Mouse (Mus musculus) forebrain, embryonic 14.5 days (tissue): ENCODE results near the gene Gnao1. TPM values are rescaled to one million over a fixed set of nuclear protein-coding genes. Genes with fewer than 3 reads are reported as not detected.
A peak's percentile ranks its signal among the peaks of the same experiment; 100 is the strongest.

Experiments used
- ATAC-seq: fragments of 200-750 bp; cut with Nextera tagmentation; 2 replicates; pipeline ENCODE4 v1.8.0; 2017; ENCODE audit warnings: mild to moderate bottlenecking, moderate library complexity
- DNase-seq: peaks from one replicate; pipeline ENCODE4 v3.0.0-alpha.2; 2015; ENCODE audit warnings: low spot score
- H3K27ac ChIP-seq: fragments of 300-500 bp; sonication (generic); 2 replicates; pipeline ENCODE4 v1.5.1; 2014; ENCODE audit warnings: low read depth, mild to moderate bottlenecking, control low read depth, low read length, moderate library complexity
- H3K27me3 ChIP-seq: fragments of 300-500 bp; sonication (generic); replicated peaks from 2 replicates; pipeline ENCODE4 v1.6.1; 2014; ENCODE audit warnings: low read length, control low read depth, mixed read lengths; ENCODE audit not compliant: control insufficient read depth, insufficient read depth
- H3K36me3 ChIP-seq: fragments of 300-500 bp; sonication (generic); 2 replicates; pipeline ENCODE4 v1.6.1; 2014; ENCODE audit warnings: low read length, control low read depth; ENCODE audit not compliant: control insufficient read depth, insufficient read depth
- H3K4me1 ChIP-seq: fragments of 300-500 bp; sonication (generic); 2 replicates; pipeline ENCODE4 v1.6.1; 2014; ENCODE audit warnings: antibody characterized with exemption, low read length, control low read depth; ENCODE audit not compliant: control insufficient read depth, insufficient read depth
- H3K4me2 ChIP-seq: fragments of 300-500 bp; sonication (generic); 2 replicates; pipeline ENCODE4 v1.6.1; 2014; ENCODE audit warnings: mild to moderate bottlenecking, control low read depth, low read length
- H3K4me3 ChIP-seq: fragments of 300-500 bp; sonication (generic); 2 replicates; pipeline ENCODE4 v1.5.1; 2014; ENCODE audit warnings: low read depth, low read length, control low read depth
- H3K9ac ChIP-seq: fragments of 300-500 bp; sonication (generic); 2 replicates; pipeline ENCODE4 v1.6.1; 2014; ENCODE audit warnings: mild to moderate bottlenecking, low read length, control low read depth, moderate library complexity
- H3K9me3 ChIP-seq: fragments of 300-500 bp; sonication (generic); replicated peaks from 2 replicates; pipeline ENCODE4 v1.6.1; 2016; ENCODE audit warnings: low read length, control low read depth, mixed read lengths; ENCODE audit not compliant: control insufficient read depth
- WGBS: fragments of 180-500 bp; shearing (Covaris S2); extraction: QIAGEN DNeasy Blood & Tissue Kit; methylation state at CpG from one replicate; pipeline ENCODE4 v1.1.7; 2014; 5-methylcytosine and 5-hydroxymethylcytosine counted together
- polyA plus RNA-seq: library from polyadenylated mRNA; unstranded; fragments of >200 nt; fragmentation: Nextera tagmentation; extraction: Ambion mirVana; gene quantifications from 2 replicates; pipeline ENCODE4 v1.2.1, GENCODE M21; 2014

Gene Gnao1
- polyA plus RNA-seq, 1 experiment from 2014 or later = 107 TPM

- no peak for DNase-seq
- no peak for ATAC-seq
- no peak overlapping the region for H3K4me3 ChIP-seq
- peak overlapping the region; percentile 37; the same call in 1 of the 2 replicates for H3K9ac ChIP-seq
- H3K27ac ChIP-seq = peak overlapping the region; percentile 91
- H3K36me3 ChIP-seq = peaks cover 10% of the 10 kb centered on the region; the same call in 1 of the 2 replicates
- WGBS = 35% methylated on average over 2 of the region's 2 CpGs
- no peaks in the 10 kb centered on the region for H3K9me3 ChIP-seq
- 0 out of 2 replicates have a peak overlapping the region, but pooled peaks have one; percentile 2 for H3K4me2 ChIP-seq
- H3K27me3 ChIP-seq = no peaks in the 10 kb centered on the region
- peaks cover 71% of the 10 kb centered on the region for H3K4me1 ChIP-seq
These were observed 108.8 kb downstream of the Gnao1 start for GRCm38 (mm10) chr8:93918580-93918979.

- Histone ChIP-seq H3K9me3 (no peaks in the 10 kb centered on the region), H3K4me1 (peaks cover 78% of the 10 kb centered on the region), H3K27me3 (no peaks in the 10 kb centered on the region), H3K27ac (peak overlapping the region; percentile 91), H3K9ac (peak overlapping the region; percentile 26; the same call in 1 of the 2 replicates), H3K4me3 (no peak overlapping the region), H3K36me3 (peaks cover 13% of the 10 kb centered on the region; the same call in 1 of the 2 replicates), H3K4me2 (no peak overlapping the region)
- WGBS = 27% methylated on average over 3 of the region's 3 CpGs
- DNase-seq (peak; percentile 75), ATAC-seq (no peak)
These were observed 109.7 kb downstream of the Gnao1 start for GRCm38 (mm10) chr8:93919422-93919821.

GRCm38 (mm10) chr8:93919916-93920589 lies 110.3 kb downstream of the Gnao1 start:
- Histone ChIP-seq H3K9ac (no peak overlapping the region), H3K36me3 (peaks cover 13% of the 10 kb centered on the region; the same call in 1 of the 2 replicates), H3K4me2 (0 out of 2 replicates have a peak overlapping the region, but pooled peaks have one; percentile 4), H3K9me3 (no peaks in the 10 kb centered on the region), H3K27ac (peak overlapping the region; percentile 91), H3K4me3 (no peak overlapping the region), H3K4me1 (peaks cover 82% of the 10 kb centered on the region), H3K27me3 (no peaks in the 10 kb centered on the region)
- peak; percentile 86 for DNase-seq
- ATAC-seq = peak; percentile 30; the same call in 1 of the 2 replicates
- 13% methylated on average over 12 of the region's 12 CpGs for WGBS

- 64% methylated on average over 7 of the region's 7 CpGs for WGBS
- peaks cover 84% of the 10 kb centered on the region for H3K4me1 ChIP-seq
- no peak for ATAC-seq
These were observed 110.8 kb downstream of the Gnao1 start for GRCm38 (mm10) chr8:93920590-93920948.

GRCm38 (mm10) chr8:93923897-93924334 lies 114.2 kb downstream of the Gnao1 start:
- 69% methylated on average over 7 of the region's 7 CpGs for WGBS
- Histone ChIP-seq H3K9ac (no peak overlapping the region), H3K4me1 (peaks cover 55% of the 10 kb centered on the region), H3K9me3 (no peaks in the 10 kb centered on the region), H3K4me2 (no peak overlapping the region), H3K36me3 (peaks cover 17% of the 10 kb centered on the region; the same call in 1 of the 2 replicates), H3K27me3 (no peaks in the 10 kb centered on the region), H3K4me3 (no peak overlapping the region), H3K27ac (no peak overlapping the region; the same call in 1 of the 2 replicates)
- no peak for DNase-seq
- ATAC-seq = no peak

More at GRCm38 (mm10) chr8:93920590-93920948, 110.8 kb downstream of the Gnao1 start:
- Histone ChIP-seq H3K36me3 (peaks cover 13% of the 10 kb centered on the region; the same call in 1 of the 2 replicates), H3K27ac (peak overlapping the region; percentile 91), H3K4me2 (no peak overlapping the region), H3K4me3 (no peak overlapping the region), H3K9me3 (no peaks in the 10 kb centered on the region), H3K9ac (no peak overlapping the region), H3K27me3 (no peaks in the 10 kb centered on the region)
- DNase-seq = no peak

- no peaks in the 10 kb centered on the region for H3K9me3 ChIP-seq
- WGBS = 9% methylated on average over 3 of the region's 3 CpGs
- H3K36me3 ChIP-seq = peaks cover 17% of the 10 kb centered on the region; the same call in 1 of the 2 replicates
- peaks cover 39% of the 10 kb centered on the region for H3K4me1 ChIP-seq
- peak; percentile 44 for DNase-seq
- H3K9ac ChIP-seq = no peak overlapping the region
- peak; percentile 38; the same call in 1 of the 2 replicates for ATAC-seq
- no peak overlapping the region for H3K4me2 ChIP-seq
- no peaks in the 10 kb centered on the region for H3K27me3 ChIP-seq
- H3K27ac ChIP-seq = peak overlapping the region; percentile 33; the same call in 1 of the 2 replicates
- no peak overlapping the region for H3K4me3 ChIP-seq
These were observed 115.7 kb downstream of the Gnao1 start for GRCm38 (mm10) chr8:93925513-93925912.

- WGBS = 93% methylated on average over 4 of the region's 4 CpGs
- Histone ChIP-seq H3K36me3 (peaks cover 4% of the 10 kb centered on the region; the same call in 1 of the 2 replicates), H3K27me3 (no peaks in the 10 kb centered on the region), H3K9ac (no peak overlapping the region), H3K4me1 (peaks cover 25% of the 10 kb centered on the region), H3K9me3 (no peaks in the 10 kb centered on the region), H3K4me2 (no peak overlapping the region), H3K27ac (no peak overlapping the region; the same call in 1 of the 2 replicates), H3K4me3 (no peak overlapping the region)
- no peak for ATAC-seq
- no peak for DNase-seq
These were observed 119.5 kb downstream of the Gnao1 start for GRCm38 (mm10) chr8:93929233-93929632.

GRCm38 (mm10) chr8:93931336-93931735 lies 121.6 kb downstream of the Gnao1 start:
- no peak overlapping the region for H3K9ac ChIP-seq
- H3K4me3 ChIP-seq = no peak overlapping the region
- peaks cover 13% of the 10 kb centered on the region for H3K4me1 ChIP-seq
- peaks cover 7% of the 10 kb centered on the region; the same call in 1 of the 2 replicates for H3K36me3 ChIP-seq
- no peak overlapping the region for H3K4me2 ChIP-seq
- DNase-seq (peak; percentile 71), ATAC-seq (peak; percentile 42)
- H3K27me3 ChIP-seq = no peaks in the 10 kb centered on the region
- peak overlapping the region; percentile 68 for H3K27ac ChIP-seq
- no peaks in the 10 kb centered on the region for H3K9me3 ChIP-seq
- 10% methylated on average over 6 of the region's 6 CpGs for WGBS

- H3K4me2 ChIP-seq = no peak overlapping the region
- peaks cover 13% of the 10 kb centered on the region for H3K4me1 ChIP-seq
- WGBS = 22% methylated on average over 6 of the region's 6 CpGs
These were observed 123.1 kb downstream of the Gnao1 start for GRCm38 (mm10) chr8:93932873-93933272.

More at GRCm38 (mm10) chr8:93932873-93933272, 123.1 kb downstream of the Gnao1 start:
- H3K9me3 ChIP-seq = no peaks in the 10 kb centered on the region
- ATAC-seq (peak; percentile 74), DNase-seq (peak; percentile 83)
- no peak overlapping the region for H3K9ac ChIP-seq
- H3K27ac ChIP-seq = peak overlapping the region; percentile 68; the same call in 1 of the 2 replicates
- peaks cover 4% of the 10 kb centered on the region; the same call in 1 of the 2 replicates for H3K36me3 ChIP-seq
- H3K27me3 ChIP-seq = no peaks in the 10 kb centered on the region
- no peak overlapping the region for H3K4me3 ChIP-seq
